Mouse (Mus musculus) retina, postnatal 7 days (tissue): ENCODE measurements around the gene Calcoco1.

Experiments
- DNase-seq: peaks from one replicate; pipeline ENCODE4 v3.0.0-alpha.2; 2012; ENCODE audit warnings: low read depth, low spot score

Gene Calcoco1

GRCm38 (mm10) chr15:102738434-102738833, 16.5 kb upstream of the Calcoco1 start:
- DNase-seq, result no peak

- DNase-seq, result no peak
These were observed 15.1 kb upstream of the Calcoco1 start for GRCm38 (mm10) chr15:102737092-102737491.

- DNase-seq, result peak; percentile 33
These were observed 14.4 kb upstream of the Calcoco1 start for GRCm38 (mm10) chr15:102736127-102736944.

- DNase-seq, result peak; percentile 34
These were observed 13.1 kb upstream of the Calcoco1 start for GRCm38 (mm10) chr15:102735031-102735430.

- no peak for DNase-seq
These were observed 12.0 kb upstream of the Calcoco1 start for GRCm38 (mm10) chr15:102733759-102734531.

GRCm38 (mm10) chr15:102733233-102733632, 11.3 kb upstream of the Calcoco1 start:
- no peak for DNase-seq

GRCm38 (mm10) chr15:102732406-102732805, 10.4 kb upstream of the Calcoco1 start:
- no peak for DNase-seq

- DNase-seq, result no peak
These were observed 6.0 kb upstream of the Calcoco1 start for GRCm38 (mm10) chr15:102727951-102728350.

GRCm38 (mm10) chr15:102723358-102724135, 1.6 kb upstream of the Calcoco1 start:
- no peak for DNase-seq

- DNase-seq, result no peak
These were observed 538 bp upstream of the Calcoco1 start for GRCm38 (mm10) chr15:102722500-102722931.

GRCm38 (mm10) chr15:102721016-102721898, 721 bp downstream of the Calcoco1 start:
- no peak for DNase-seq

GRCm38 (mm10) chr15:102716132-102716531, 5.8 kb downstream of the Calcoco1 start:
- no peak for DNase-seq

GRCm38 (mm10) chr15:102707736-102708269, 14.2 kb downstream of the Calcoco1 start:
- DNase-seq, result no peak

- DNase-seq, result no peak
These were observed 16.0 kb downstream of the Calcoco1 start for GRCm38 (mm10) chr15:102705923-102706503.

- DNase-seq, result no peak
These were observed 16.6 kb downstream of the Calcoco1 start for GRCm38 (mm10) chr15:102705226-102705894.

GRCm38 (mm10) chr15:102704806-102705205, 17.2 kb downstream of the Calcoco1 start:
- no peak for DNase-seq

GRCm38 (mm10) chr15:102702972-102703371, 19.0 kb downstream of the Calcoco1 start:
- no peak for DNase-seq

GRCm38 (mm10) chr15:102698193-102698592, 23.8 kb downstream of the Calcoco1 start:
- DNase-seq, result no peak

- no peak for DNase-seq
These were observed 25.1 kb downstream of the Calcoco1 start for GRCm38 (mm10) chr15:102696899-102697298.

- peak; percentile 58 for DNase-seq
These were observed 28.4 kb downstream of the Calcoco1 start for GRCm38 (mm10) chr15:102693600-102693999.
